Mouse (Mus musculus) spleen, adult 2 months (tissue): ENCODE results near the gene Shank1.

ENCODE experiments used
- CTCF ChIP-seq: fragments of 200-500 bp; IDR thresholded peaks from 2 replicates; pipeline ENCODE4 v1.5.1; 2011; ENCODE audit warnings: mild to moderate bottlenecking, inconsistent platforms; ENCODE audit not compliant: insufficient read depth, insufficient read length, insufficient replicate concordance; ENCODE audit errors: extremely low read depth
- POLR2A ChIP-seq: fragments of 200-500 bp; IDR thresholded peaks from 2 replicates; pipeline ENCODE4 v1.6.1; 2011; ENCODE audit warnings: low read depth, low read length, inconsistent platforms

- TF ChIP-seq POLR2A (peak; percentile 92), CTCF (no peak)
These were observed 5.0 kb upstream of the Shank1 start for GRCm38 (mm10) chr7:44304775-44305641.
